Mouse (Mus musculus) C2C12 (cell line): ENCODE data around the gene Snrpf. TPM values are rescaled to one million over a fixed set of nuclear protein-coding genes. Genes with fewer than 3 reads are reported as not detected.

Source experiments
- H3K27me3 ChIP-seq: one replicate; pipeline ENCODE4 v1.6.1; 2011; ENCODE audit not compliant: control insufficient read depth, insufficient read depth, insufficient read length
- H3K36me3 ChIP-seq: one replicate; pipeline ENCODE4 v1.6.1; 2011; ENCODE audit not compliant: control insufficient read depth, insufficient read depth
- H3K4me3 ChIP-seq: one replicate; pipeline ENCODE4 v1.5.1; 2011; ENCODE audit warnings: mild to moderate bottlenecking, control low read depth; ENCODE audit not compliant: poor library complexity, insufficient read depth, severe bottlenecking
- H3K79me2 ChIP-seq: one replicate; pipeline ENCODE4 v1.6.1; 2011; ENCODE audit not compliant: control insufficient read depth, insufficient read depth
- H3K79me3 ChIP-seq: one replicate; pipeline ENCODE4 v1.6.1; 2011; ENCODE audit warnings: low read depth, control low read depth
- H3ac ChIP-seq: one replicate; pipeline ENCODE3; 2011; ENCODE audit warnings: low read depth; ENCODE audit not compliant: control insufficient read depth, insufficient read length
- CEBPB ChIP-seq: IDR thresholded peaks from one replicate; pipeline ENCODE4 v1.6.1; 2011; ENCODE audit warnings: low read depth, mild to moderate bottlenecking, control low read depth, moderate library complexity
- CTCF ChIP-seq: IDR thresholded peaks from one replicate; pipeline ENCODE4 v1.5.1; 2011; ENCODE audit not compliant: control insufficient read depth, insufficient read depth, insufficient read length
- FOSL1 ChIP-seq: IDR thresholded peaks from one replicate; pipeline ENCODE4 v1.8.0; 2011; ENCODE audit warnings: mild to moderate bottlenecking, low read length; ENCODE audit not compliant: poor library complexity, insufficient read depth, severe bottlenecking
- MAX ChIP-seq: IDR thresholded peaks from one replicate; pipeline ENCODE4 v1.6.1; 2011; ENCODE audit warnings: mild to moderate bottlenecking, control low read depth
- MYOD1 ChIP-seq: IDR thresholded peaks from one replicate; pipeline ENCODE4 v1.6.1; 2011; ENCODE audit warnings: low read depth; ENCODE audit not compliant: control insufficient read depth, insufficient read length
- MYOG ChIP-seq: IDR thresholded peaks from one replicate; pipeline ENCODE4 v1.6.1; 2011; ENCODE audit not compliant: control insufficient read depth, insufficient read length; ENCODE audit errors: extremely low read depth
- USF1 ChIP-seq: IDR thresholded peaks from one replicate; pipeline ENCODE4 v1.6.1; 2011; ENCODE audit warnings: low read depth, mild to moderate bottlenecking, control low read depth, moderate library complexity
- polyA plus RNA-seq: library from polyadenylated mRNA; unstranded; fragments of >200 nt; fragmentation: generic; extraction: Trizol; gene quantifications from one replicate; pipeline ENCODE4 v1.2.1, GENCODE M21; 2012; ENCODE audit warnings: missing spikeins

Snrpf gene
- polyA plus RNA-seq, 1 experiment: 258 TPM

DNA sequence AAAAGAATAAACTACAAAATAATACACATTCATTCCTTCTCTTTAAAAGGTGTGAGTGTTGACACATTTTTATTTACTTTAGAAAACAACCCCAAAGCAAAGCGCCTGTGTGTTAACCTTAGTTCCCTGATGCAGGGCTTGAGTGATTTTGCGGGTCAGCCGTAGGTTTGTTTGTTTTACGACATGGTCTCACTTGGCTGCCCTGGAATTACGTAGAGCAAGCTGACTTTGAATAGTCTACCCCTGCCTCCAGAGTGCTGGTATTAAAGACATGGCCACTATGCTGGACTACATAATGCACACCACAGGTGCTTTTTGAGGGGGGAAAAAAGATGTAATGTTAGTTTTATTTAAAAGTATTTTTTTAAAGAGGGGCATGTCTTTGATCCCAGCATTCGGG, 50.7 kb downstream of the Snrpf start:
- Histone ChIP-seq H3K79me2 (no peaks in the 10 kb centered on the region), H3ac (no peak overlapping the region), H3K79me3 (no peaks in the 10 kb centered on the region), H3K27me3 (no peaks in the 10 kb centered on the region), H3K36me3 (no peaks in the 10 kb centered on the region), H3K4me3 (no peak overlapping the region)
- no peak for TF ChIP-seq USF1
- TF ChIP-seq CTCF: no peak
- TF ChIP-seq CEBPB: no peak
- TF ChIP-seq MAX: no peak
- TF ChIP-seq MYOD1: no peak
- no peak for TF ChIP-seq MYOG
- TF ChIP-seq FOSL1: no peak

GRCm38 (mm10) chr10:93538287-93538686, 51.2 kb downstream of the Snrpf start:
- no peaks in the 10 kb centered on the region for H3K79me3 ChIP-seq
- no peaks in the 10 kb centered on the region for H3K27me3 ChIP-seq
- H3K79me2 ChIP-seq: no peaks in the 10 kb centered on the region
- no peak overlapping the region for H3K4me3 ChIP-seq
- TF ChIP-seq USF1 (no peak), MAX (no peak), MYOG (no peak), CEBPB (no peak), CTCF (no peak), FOSL1 (no peak)
- no peak overlapping the region for H3ac ChIP-seq
- H3K36me3 ChIP-seq: no peaks in the 10 kb centered on the region

Other genes with a start within 250 kb of the Snrpf start
- 69.6 TPM for gene Lta4h, start 136.3 kb downstream of the Snrpf start, polyA plus RNA-seq
- 0.02 TPM for gene Hal, start 100.9 kb downstream of the Snrpf start, polyA plus RNA-seq
- gene Amdhd1, start 49.7 kb downstream of the Snrpf start, polyA plus RNA-seq: 0.04 TPM
- gene Ccdc38, start 49.1 kb downstream of the Snrpf start, polyA plus RNA-seq: 0.08 TPM
- 0.48 TPM for gene Ntn4, start 51.0 kb upstream of the Snrpf start, polyA plus RNA-seq
- gene Usp44, start 241.8 kb upstream of the Snrpf start, polyA plus RNA-seq: 0.37 TPM